Mouse (Mus musculus) limb, embryonic 12.5 days (tissue): Measurements from ENCODE around the gene Arf1. TPM values are rescaled to one million over a fixed set of nuclear protein-coding genes. Genes with fewer than 3 reads are reported as not detected.

Source experiments
- ATAC-seq: fragments of 200-750 bp; cut with Nextera tagmentation; 2 replicates; pipeline ENCODE4 v1.8.0; 2017; ENCODE audit warnings: low read depth, moderate TSS enrichment; ENCODE audit not compliant: insufficient number of reproducible peaks, insufficient read depth, low FRiP score, low TSS enrichment
- H3K27ac ChIP-seq: fragments of 300-500 bp; sonication (generic); 2 replicates; pipeline ENCODE4 v1.5.1; 2016; ENCODE audit warnings: mild to moderate bottlenecking, moderate library complexity
- H3K27me3 ChIP-seq: fragments of 300-500 bp; sonication (generic); 2 replicates; pipeline ENCODE4 v1.6.1; 2016; ENCODE audit warnings: mild to moderate bottlenecking, moderate library complexity
- H3K36me3 ChIP-seq: fragments of 300-500 bp; sonication (generic); 2 replicates; pipeline ENCODE4 v1.6.1; 2016; ENCODE audit warnings: mild to moderate bottlenecking, moderate library complexity
- H3K4me1 ChIP-seq: fragments of 300-500 bp; sonication (generic); replicated peaks from 2 replicates; pipeline ENCODE4 v1.6.1; 2016
- H3K4me2 ChIP-seq: fragments of 300-500 bp; sonication (generic); 2 replicates; pipeline ENCODE4 v1.6.1; 2016; ENCODE audit warnings: mild to moderate bottlenecking, moderate library complexity
- H3K4me3 ChIP-seq: fragments of 300-500 bp; sonication (generic); replicated peaks from 2 replicates; pipeline ENCODE4 v1.5.1; 2016; ENCODE audit warnings: mild to moderate bottlenecking
- H3K9ac ChIP-seq: fragments of 300-500 bp; sonication (generic); replicated peaks from 2 replicates; pipeline ENCODE4 v1.6.1; 2016; ENCODE audit warnings: mild to moderate bottlenecking, moderate library complexity
- H3K9me3 ChIP-seq: fragments of 300-500 bp; sonication (generic); 2 replicates; pipeline ENCODE4 v1.6.1; 2016; ENCODE audit warnings: mild to moderate bottlenecking, moderate library complexity
- WGBS: fragments of 180-500 bp; shearing (Covaris S2); methylation state at CpG from one replicate; pipeline ENCODE4 v1.1.7; 2016; 5-methylcytosine and 5-hydroxymethylcytosine counted together
- polyA plus RNA-seq: library from polyadenylated mRNA; unstranded; fragments of >200 nt; fragmentation: Nextera tagmentation; extraction: Ambion mirVana; gene quantifications from 2 replicates; pipeline ENCODE4 v1.2.1, GENCODE M21; 2016

Arf1 gene
- polyA plus RNA-seq, 1 experiment from 2014 or later: 603 TPM

- Histone ChIP-seq H3K9me3 (no peaks in the 10 kb centered on the region), H3K36me3 (peaks cover 50% of the 10 kb centered on the region), H3K4me2 (no peak overlapping the region), H3K9ac (no peak overlapping the region), H3K27ac (no peak overlapping the region), H3K27me3 (peaks cover 6% of the 10 kb centered on the region), H3K4me3 (no peak overlapping the region), H3K4me1 (0 out of 2 replicates have a peak, but pooled peaks cover 4% of the 10 kb centered on the region)
- ATAC-seq: no peak
- WGBS: 82% methylated on average over 5 of the region's 5 CpGs
Measured at GRCm38 (mm10) chr11:59185490-59185889, 42.6 kb downstream of the Arf1 start.

- Histone ChIP-seq H3K27me3 (peaks cover 23% of the 10 kb centered on the region), H3K4me1 (no peaks in the 10 kb centered on the region), H3K9ac (no peak overlapping the region), H3K27ac (no peak overlapping the region), H3K9me3 (no peaks in the 10 kb centered on the region), H3K4me2 (no peak overlapping the region), H3K36me3 (peaks cover 50% of the 10 kb centered on the region), H3K4me3 (no peak overlapping the region)
- 59% methylated on average over 3 of the region's 3 CpGs for WGBS
- ATAC-seq: no peak
Measured at GRCm38 (mm10) chr11:59183821-59184220, 44.2 kb downstream of the Arf1 start.

- no peak within 1 kb of the TSS for H3K4me3 ChIP-seq
- 0 out of 2 replicates have a peak within 1 kb of the TSS, but pooled peaks have one; percentile 2 for H3K9ac ChIP-seq
- no peak for ATAC-seq
- peaks cover 32% of the 10 kb centered on the region for H3K27me3 ChIP-seq
- H3K36me3 ChIP-seq: peaks cover 50% of the 10 kb centered on the region
- 53% methylated on average over 3 of the region's 3 CpGs for WGBS
- H3K27ac ChIP-seq: no peak within 1 kb of the TSS
- no peaks in the 10 kb centered on the region for H3K4me1 ChIP-seq
- H3K9me3 ChIP-seq: no peaks in the 10 kb centered on the region
- no peak within 1 kb of the TSS for H3K4me2 ChIP-seq
Measured at GRCm38 (mm10) chr11:59182864-59183331, 45.2 kb downstream of the Arf1 start, which contains the start of gene Gjc2. Gene Gjc2, minus strand, starts transcription at chr11:59183213.

- Histone ChIP-seq H3K9ac (no peak overlapping the region; the same call in 1 of the 2 replicates), H3K4me3 (peak overlapping the region; percentile 28), H3K9me3 (no peaks in the 10 kb centered on the region), H3K4me1 (peaks cover 9% of the 10 kb centered on the region; the same call in 1 of the 2 replicates), H3K27ac (no peak overlapping the region), H3K36me3 (no peaks in the 10 kb centered on the region), H3K4me2 (peak overlapping the region; percentile 39), H3K27me3 (peaks cover 90% of the 10 kb centered on the region)
- WGBS: 8% methylated on average over 34 of the region's 34 CpGs
- ATAC-seq: no peak
Measured at GRCm38 (mm10) chr11:59176921-59177320, 51.1 kb downstream of the Arf1 start.

- H3K36me3 ChIP-seq: no peaks in the 10 kb centered on the region
- H3K27me3 ChIP-seq: peaks cover 93% of the 10 kb centered on the region
Measured at GRCm38 (mm10) chr11:59176475-59176874, 51.6 kb downstream of the Arf1 start.

GRCm38 (mm10) chr11:59174189-59174838 is 53.8 kb downstream of the Arf1 start:
- no peak for ATAC-seq
- Histone ChIP-seq H3K4me2 (no peak overlapping the region), H3K4me3 (no peak overlapping the region), H3K27ac (no peak overlapping the region), H3K9ac (no peak overlapping the region), H3K9me3 (no peaks in the 10 kb centered on the region), H3K27me3 (peaks cover 75% of the 10 kb centered on the region), H3K4me1 (peaks cover 9% of the 10 kb centered on the region; the same call in 1 of the 2 replicates), H3K36me3 (no peaks in the 10 kb centered on the region)
- 52% methylated on average over 6 of the region's 6 CpGs for WGBS

More at GRCm38 (mm10) chr11:59176475-59176874, 51.6 kb downstream of the Arf1 start:
- no peak for ATAC-seq
- H3K27ac ChIP-seq: no peak overlapping the region
- peaks cover 9% of the 10 kb centered on the region; the same call in 1 of the 2 replicates for H3K4me1 ChIP-seq
- peak overlapping the region; percentile 39 for H3K4me2 ChIP-seq
- no peak overlapping the region for H3K9ac ChIP-seq
- 4% methylated on average over 48 of the region's 48 CpGs for WGBS
- peak overlapping the region; percentile 28 for H3K4me3 ChIP-seq
- H3K9me3 ChIP-seq: no peaks in the 10 kb centered on the region

GRCm38 (mm10) chr11:59170549-59170948 is 57.5 kb downstream of the Arf1 start:
- no peak overlapping the region for H3K4me3 ChIP-seq
- no peak overlapping the region for H3K4me2 ChIP-seq
- 0 out of 2 replicates have a peak overlapping the region, but pooled peaks have one; percentile 18 for H3K9ac ChIP-seq
- peaks cover 37% of the 10 kb centered on the region for H3K27me3 ChIP-seq
- H3K36me3 ChIP-seq: no peaks in the 10 kb centered on the region
- 73% methylated on average over 4 of the region's 4 CpGs for WGBS
- H3K4me1 ChIP-seq: no peaks in the 10 kb centered on the region
- ATAC-seq: no peak
- H3K27ac ChIP-seq: no peak overlapping the region
- no peaks in the 10 kb centered on the region for H3K9me3 ChIP-seq

- no peaks in the 10 kb centered on the region for H3K4me1 ChIP-seq
- ATAC-seq: no peak
- no peaks in the 10 kb centered on the region for H3K36me3 ChIP-seq
- no peak overlapping the region for H3K27ac ChIP-seq
- 0 out of 2 replicates have a peak overlapping the region, but pooled peaks have one; percentile 18 for H3K9ac ChIP-seq
- H3K4me3 ChIP-seq: no peak overlapping the region
- no peaks in the 10 kb centered on the region for H3K9me3 ChIP-seq
- H3K4me2 ChIP-seq: no peak overlapping the region
- H3K27me3 ChIP-seq: peaks cover 30% of the 10 kb centered on the region
- 49% methylated on average over 3 of the region's 3 CpGs for WGBS
Measured at GRCm38 (mm10) chr11:59169807-59170206, 58.3 kb downstream of the Arf1 start.

GRCm38 (mm10) chr11:59165616-59166241 is 62.3 kb downstream of the Arf1 start:
- H3K4me3 ChIP-seq: no peak overlapping the region
- WGBS: 67% methylated on average over 2 of the region's 2 CpGs
- H3K27ac ChIP-seq: no peak overlapping the region
- no peak for ATAC-seq
- H3K4me1 ChIP-seq: peaks cover 7% of the 10 kb centered on the region
- H3K27me3 ChIP-seq: no peaks in the 10 kb centered on the region
- H3K9me3 ChIP-seq: no peaks in the 10 kb centered on the region
- no peak overlapping the region for H3K9ac ChIP-seq
- no peak overlapping the region for H3K4me2 ChIP-seq
- H3K36me3 ChIP-seq: no peaks in the 10 kb centered on the region

GRCm38 (mm10) chr11:59164384-59164783 is 63.7 kb downstream of the Arf1 start:
- no peak overlapping the region for H3K9ac ChIP-seq
- H3K27me3 ChIP-seq: no peaks in the 10 kb centered on the region
- H3K27ac ChIP-seq: no peak overlapping the region
- no peak for ATAC-seq
- peaks cover 7% of the 10 kb centered on the region for H3K4me1 ChIP-seq
- no peaks in the 10 kb centered on the region for H3K36me3 ChIP-seq
- H3K9me3 ChIP-seq: no peaks in the 10 kb centered on the region
- H3K4me3 ChIP-seq: peak overlapping the region; percentile 78; the same call in 1 of the 2 replicates
- WGBS: 83% methylated on average over 9 of the region's 9 CpGs
- peak overlapping the region; percentile 64 for H3K4me2 ChIP-seq
